Mouse (Mus musculus) cortical plate, adult 2 months (tissue): ENCODE results near the gene Aurkb.

Source experiments
- CTCF ChIP-seq: fragments of 200-500 bp; IDR thresholded peaks from 2 replicates; pipeline ENCODE4 v1.5.1; 2011; ENCODE audit warnings: mild to moderate bottlenecking, control low read depth, low read length; ENCODE audit not compliant: insufficient read depth; ENCODE audit errors: extremely low read depth
- POLR2A ChIP-seq: fragments of 200-500 bp; IDR thresholded peaks from 2 replicates; pipeline ENCODE4 v1.6.1; 2011; ENCODE audit warnings: mild to moderate bottlenecking, low read length, control low read depth; ENCODE audit not compliant: insufficient read depth; ENCODE audit errors: extremely low read depth

DNA sequence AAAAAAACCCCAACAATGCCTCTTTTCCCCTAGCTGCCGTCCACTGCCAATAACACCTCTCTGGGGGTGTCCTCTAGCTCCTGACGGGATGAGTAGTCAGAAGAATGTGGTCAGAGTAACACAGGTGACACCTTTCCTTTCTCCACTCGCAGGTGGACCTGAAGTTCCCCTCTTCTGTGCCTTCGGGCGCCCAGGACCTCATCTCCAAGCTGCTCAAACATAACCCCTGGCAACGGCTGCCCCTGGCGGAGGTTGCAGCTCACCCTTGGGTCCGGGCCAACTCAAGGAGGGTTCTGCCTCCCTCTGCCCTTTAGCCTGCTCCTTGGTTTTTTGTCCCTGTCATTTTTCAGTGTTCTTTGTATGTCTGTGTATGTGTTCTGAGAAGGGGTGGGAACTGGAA lies 5.3 kb downstream of the Aurkb start:
- TF ChIP-seq CTCF (no peak), POLR2A (no peak)
